8 mouse cellular contexts compared by ENCODE assay signal in the genomic region with DNA sequence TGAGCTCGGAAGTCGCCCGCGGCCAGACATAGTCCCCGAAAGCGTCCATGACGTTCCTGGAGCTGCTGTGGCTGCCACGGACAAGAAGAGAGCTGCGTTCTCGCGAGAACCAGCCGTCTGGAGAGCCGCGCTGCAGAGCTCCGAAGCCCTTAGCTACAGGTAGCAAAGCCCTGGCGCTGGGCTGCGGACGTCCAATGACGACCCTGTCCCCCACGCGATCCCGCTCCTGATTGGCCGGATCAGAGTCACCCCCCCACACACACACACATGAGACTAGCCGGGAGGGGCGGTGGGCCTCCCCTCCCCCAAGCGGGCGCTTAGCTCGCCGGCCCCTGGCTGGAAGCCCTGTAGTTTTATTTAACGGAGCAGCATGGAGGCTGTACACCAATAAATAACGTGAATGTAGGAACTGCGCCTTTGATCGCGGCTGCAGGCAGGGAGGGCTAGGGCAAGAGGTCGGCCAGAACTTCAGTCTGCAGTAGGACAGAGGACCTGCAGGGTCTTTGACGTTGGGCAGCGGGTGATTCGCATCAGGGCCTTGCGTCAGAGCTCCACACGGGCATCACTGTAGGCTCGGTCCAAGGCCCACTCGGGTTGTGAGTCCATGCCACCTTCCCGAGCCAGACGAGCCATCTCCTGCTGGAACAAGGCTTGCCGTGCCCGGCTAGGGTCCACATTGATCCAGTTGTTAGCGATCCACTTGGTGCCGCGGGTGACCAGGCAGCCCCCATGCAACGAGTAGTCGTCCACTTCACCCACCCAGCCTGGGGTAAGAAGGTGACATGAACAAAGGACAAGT. TPM values are rescaled to one million over a fixed set of nuclear protein-coding genes. Genes with fewer than 3 reads are reported as not detected.
DNase-seq lines count a peak whose midpoint lies in the region; ATAC-seq and TF ChIP-seq lines count a peak whose summit lies in the region.

Gene Wdr6, minus strand, starts transcription at position 195 of the 799 bp plus-strand sequence.

- DNase-seq in heart, postnatal 10 days: peak; percentile 94 to 95
- no peak for DNase-seq in large intestine, adult 2 months (ENCODE audit: low read depth, low spot score)
- peak; percentile 90 for DNase-seq in liver, postnatal 0 days
- peak; percentile 94 for DNase-seq in testis, postnatal 14 days (ENCODE audit: low spot score)

- H3K4me2 ChIP-seq in forebrain, embryonic 13.5 days: peak within 1 kb of the TSS; percentile 88
- peak within 1 kb of the TSS; percentile 97 for H3K4me2 ChIP-seq in liver, postnatal 0 days (ENCODE audit: low read depth, low read length)
- peak within 1 kb of the TSS; percentile 67 for H3K4me2 ChIP-seq in neural tube, embryonic 15.5 days

- H3K36me3 ChIP-seq in ES-Bruce4 (ENCODE audit: control insufficient read depth, insufficient read depth, low read length, poor library complexity, severe bottlenecking): no peaks in the 10 kb centered on the region
- peaks cover 44% of the 10 kb centered on the region for H3K36me3 ChIP-seq in forebrain, embryonic 13.5 days (ENCODE audit: poor library complexity, severe bottlenecking)
- H3K36me3 ChIP-seq in liver, postnatal 0 days (replicated peaks; ENCODE audit: insufficient read depth, low read length): no peaks in the 10 kb centered on the region
- peaks cover 38% of the 10 kb centered on the region for H3K36me3 ChIP-seq in neural tube, embryonic 15.5 days

- no peaks in the 10 kb centered on the region for H3K27me3 ChIP-seq in ES-Bruce4 (ENCODE audit: control insufficient read depth, insufficient read depth, low read length, poor library complexity, severe bottlenecking)
- H3K27me3 ChIP-seq in forebrain, embryonic 13.5 days: no peaks in the 10 kb centered on the region
- no peaks in the 10 kb centered on the region for H3K27me3 ChIP-seq in liver, postnatal 0 days (ENCODE audit: insufficient read depth, low read length)
- H3K27me3 ChIP-seq in neural tube, embryonic 15.5 days (replicated peaks): no peaks in the 10 kb centered on the region

- intact Hi-C loops in heart, postnatal 10 days (cut with DNase I): loop anchor here (5.0 kb wide), 1 partner anchor 69 kb away; the partner anchor contains the start of gene Arih2

- 0 out of 2 replicates have a peak, but pooled peaks have one; percentile 34 for TF ChIP-seq EP300 in ES-Bruce4 (IDR thresholded peaks at IDR 0.05; ENCODE audit: insufficient read depth, low read depth, low read length)
- TF ChIP-seq EP300 in liver, postnatal 0 days (IDR thresholded peaks at IDR 0.05; ENCODE audit: low read depth): peak; percentile 45; the same call in 1 of the 2 replicates

- H3K27ac ChIP-seq in ES-Bruce4 (ENCODE audit: insufficient read depth, low read length): peak within 1 kb of the TSS; percentile 54
- peak within 1 kb of the TSS; percentile 95 for H3K27ac ChIP-seq in forebrain, embryonic 13.5 days
- H3K27ac ChIP-seq in liver, postnatal 0 days (ENCODE audit: low read depth): peak within 1 kb of the TSS; percentile 75
- H3K27ac ChIP-seq in neural tube, embryonic 15.5 days (replicated peaks): peak within 1 kb of the TSS; percentile 97

- H3K4me3 ChIP-seq in ES-Bruce4 (ENCODE audit: low read depth, low read length): peak within 1 kb of the TSS; percentile 93
- H3K4me3 ChIP-seq in forebrain, embryonic 13.5 days: peak within 1 kb of the TSS; percentile 76
- H3K4me3 ChIP-seq in liver, postnatal 0 days (ENCODE audit: low read depth, low read length): peak within 1 kb of the TSS; percentile 70
- peak within 1 kb of the TSS; percentile 73 for H3K4me3 ChIP-seq in neural tube, embryonic 15.5 days (replicated peaks)

- H3K9ac ChIP-seq in ES-Bruce4 (ENCODE audit: low read depth, poor library complexity, severe bottlenecking): peak within 1 kb of the TSS; percentile 80
- H3K9ac ChIP-seq in forebrain, embryonic 13.5 days: peak within 1 kb of the TSS; percentile 72
- peak within 1 kb of the TSS; percentile 72 for H3K9ac ChIP-seq in liver, postnatal 0 days (replicated peaks)
- H3K9ac ChIP-seq in neural tube, embryonic 15.5 days (replicated peaks): peak within 1 kb of the TSS; percentile 82

- no peak for TF ChIP-seq CTCF in ES-Bruce4 (IDR thresholded peaks at IDR 0.05; ENCODE audit: low read depth, low read length)
- no peak for TF ChIP-seq CTCF in liver, postnatal 0 days (IDR thresholded peaks at IDR 0.05; ENCODE audit: low read depth)

- H3K9me3 ChIP-seq in ES-Bruce4 (replicated peaks; ENCODE audit: control insufficient read depth, insufficient read depth, low read length, poor library complexity, severe bottlenecking): no peaks in the 10 kb centered on the region
- H3K9me3 ChIP-seq in forebrain, embryonic 13.5 days (replicated peaks): no peaks in the 10 kb centered on the region
- no peaks in the 10 kb centered on the region for H3K9me3 ChIP-seq in liver, postnatal 0 days (ENCODE audit: low read length)
- no peaks in the 10 kb centered on the region for H3K9me3 ChIP-seq in neural tube, embryonic 15.5 days (replicated peaks)

- peak; percentile 77 for ATAC-seq in cerebellum, adult (ENCODE audit: insufficient number of reproducible peaks, low FRiP score, low TSS enrichment)
- ATAC-seq in forebrain, embryonic 13.5 days: peak; percentile 97
- peak; percentile 96 for ATAC-seq in liver, postnatal 0 days
- ATAC-seq in neural tube, embryonic 15.5 days (ENCODE audit: low FRiP score): peak; percentile 97

- peaks cover 11% of the 10 kb centered on the region for H3K4me1 ChIP-seq in ES-Bruce4 (ENCODE audit: control insufficient read depth, insufficient read depth, low read length)
- peaks cover 51% of the 10 kb centered on the region for H3K4me1 ChIP-seq in forebrain, embryonic 13.5 days
- H3K4me1 ChIP-seq in liver, postnatal 0 days (ENCODE audit: insufficient read depth): peaks cover 9% of the 10 kb centered on the region
- peaks cover 55% of the 10 kb centered on the region for H3K4me1 ChIP-seq in neural tube, embryonic 15.5 days

- TF ChIP-seq POLR2A in ES-Bruce4 (IDR thresholded peaks at IDR 0.05; ENCODE audit: insufficient read depth, low read length): peak; percentile 29

- 3% methylated on average over 51 of the region's 51 CpGs for WGBS in forebrain, embryonic 13.5 days
- 3% methylated on average over 51 of the region's 51 CpGs for WGBS in large intestine, adult 2 months
- 6% methylated on average over 50 of the region's 51 CpGs for WGBS in liver, postnatal 0 days (ENCODE audit: insufficient replicate concordance)
- 3% methylated on average over 51 of the region's 51 CpGs for WGBS in neural tube, embryonic 15.5 days

RNA-seq across cellular contexts. Expression of gene Wdr6, which starts in this region (rescaled TPM):
- 24.6 and 24.7 TPM in 2 replicates for polyA plus RNA-seq in ES-Bruce4 (2011; ENCODE audit: insufficient read depth, insufficient read length, low read depth, missing spikeins)
- 203 and 256 TPM in 2 replicates for polyA plus RNA-seq in forebrain, embryonic 13.5 days (2015; fragmentation: Nextera tagmentation; extraction: Ambion mirVana)
- total RNA-seq in heart, postnatal 10 days (2021): 10 to 100 TPM; 30.2 to 36.4 TPM
- 14.2 and 14.3 TPM in 2 replicates for polyA plus RNA-seq in large intestine, adult 2 months (2012; rRNA removed)
- 4.5 and 5.7 TPM in 2 replicates for polyA plus RNA-seq in liver, postnatal 0 days (2015; fragmentation: Nextera tagmentation; extraction: Ambion mirVana)
- polyA plus RNA-seq in neural tube, embryonic 15.5 days (2015; fragmentation: Nextera tagmentation; extraction: Ambion mirVana): 247 and 279 TPM in 2 replicates
